Mouse (Mus musculus) inflammation-experienced regulatory T-cells, adult 16 weeks (primary cell): ENCODE data around the gene Btbd35f1. TPM values are rescaled to one million over a fixed set of nuclear protein-coding genes. Genes with fewer than 3 reads are reported as not detected.

Experiments
- polyA plus RNA-seq: library from polyadenylated mRNA; unstranded; fragments of 100-300 nt; shearing (Covaris generic); gene quantifications from one replicate; pipeline ENCODE4 v1.2.1, GENCODE M21; 2017

The Btbd35f1 gene
- not detected for polyA plus RNA-seq

DNA sequence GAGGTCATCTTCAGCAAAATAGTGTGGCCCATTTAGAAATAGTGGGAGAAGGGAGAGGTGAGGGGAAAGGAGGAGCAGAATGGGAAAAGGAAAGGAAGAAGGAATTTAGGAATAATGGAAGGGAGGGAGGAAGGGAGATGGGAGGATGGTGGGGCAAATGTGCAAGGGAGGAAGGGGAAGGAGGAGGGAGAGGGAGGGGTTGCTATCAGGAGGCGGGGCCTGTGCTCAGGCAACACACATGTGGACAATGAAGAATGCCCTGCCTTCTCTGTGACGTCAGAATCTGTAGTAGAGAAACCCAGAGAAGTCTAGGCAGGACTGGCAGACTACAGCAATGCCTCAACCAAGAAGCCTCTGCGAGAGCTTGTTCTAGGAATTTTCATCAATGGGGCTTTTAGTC, at the start of gene Btbd35f1:
Gene Btbd35f1 (plus strand): TSS at position 301 of the 400 bp plus-strand sequence.

Other genes with a start within 250 kb of the Btbd35f1 start
- not detected for gene Gm5926, start 90.7 kb downstream of the Btbd35f1 start, polyA plus RNA-seq
- gene Btbd35f21, start 166.1 kb downstream of the Btbd35f1 start, polyA plus RNA-seq: not detected